Mouse (Mus musculus) cerebellum, adult 2 months (tissue): Measurements from ENCODE around the gene Gm10135.

ENCODE experiments used
- CTCF ChIP-seq: fragments of 200-500 bp; IDR thresholded peaks from 2 replicates; pipeline ENCODE4 v1.5.1; 2011; ENCODE audit warnings: low read depth, mild to moderate bottlenecking, control low read depth, low read length, moderate library complexity, borderline replicate concordance; ENCODE audit not compliant: insufficient read depth
- POLR2A ChIP-seq: fragments of 200-500 bp; IDR thresholded peaks from 2 replicates; pipeline ENCODE4 v1.6.1; 2011; ENCODE audit warnings: low read length, control low read depth, borderline replicate concordance; ENCODE audit not compliant: insufficient read depth

DNA sequence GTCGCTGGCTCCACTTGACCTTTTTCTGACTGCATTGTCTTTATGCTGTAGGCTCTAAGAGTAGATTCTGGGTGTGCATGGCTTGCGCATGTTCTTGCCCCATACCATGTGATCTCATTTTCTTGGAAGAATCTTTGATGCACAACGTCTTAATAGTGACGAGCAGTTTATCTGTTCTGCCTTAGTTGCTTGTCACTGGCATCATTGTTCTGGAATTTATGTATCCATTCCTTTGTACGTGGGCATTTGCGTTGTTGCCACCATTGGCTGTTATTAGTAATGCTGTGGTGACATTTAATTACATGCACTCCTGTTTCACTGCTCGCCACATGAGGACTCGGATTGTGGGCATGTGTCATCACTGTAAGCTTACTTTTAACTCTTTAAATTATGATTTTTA, 53.3 kb downstream of the Gm10135 start:
- no peak for TF ChIP-seq POLR2A
- no peak for TF ChIP-seq CTCF
